Mouse (Mus musculus): ENCODE data around the gene Rbmxl1. TPM values are rescaled to one million over a fixed set of nuclear protein-coding genes. Genes with fewer than 3 reads are reported as not detected.

Gene Rbmxl1
- polyA plus RNA-seq, 1 experiment from 2014 or later = 250 TPM

- H3K4me3 ChIP-seq = no peak overlapping the region
- no peak overlapping the region for H3K4me2 ChIP-seq (replicated peaks)
- no peak overlapping the region for H3K27ac ChIP-seq (replicated peaks)
- no peaks in the 10 kb centered on the region for H3K4me1 ChIP-seq
- no peak overlapping the region for H3K9ac ChIP-seq (replicated peaks)
- no peaks in the 10 kb centered on the region for H3K36me3 ChIP-seq
- no peaks in the 10 kb centered on the region for H3K27me3 ChIP-seq
- WGBS = 92% methylated on average over 2 of the region's 2 CpGs
- no peaks in the 10 kb centered on the region for H3K9me3 ChIP-seq
- no peak for ATAC-seq (replicated peaks)
Observed at GRCm38 (mm10) chr8:78467889-78468288, 40.8 kb downstream of the Rbmxl1 start.

- Histone ChIP-seq H3K9me3 (no peaks in the 10 kb centered on the region), H3K9ac (replicated peaks) (no peak overlapping the region), H3K27me3 (no peaks in the 10 kb centered on the region), H3K4me1 (no peaks in the 10 kb centered on the region), H3K4me2 (replicated peaks) (no peak overlapping the region), H3K4me3 (no peak overlapping the region), H3K36me3 (no peaks in the 10 kb centered on the region), H3K27ac (replicated peaks) (no peak overlapping the region)
- no peak for ATAC-seq (replicated peaks)
- WGBS = 83% methylated on average over 2 of the region's 2 CpGs
Observed at GRCm38 (mm10) chr8:78463941-78464340, 44.8 kb downstream of the Rbmxl1 start.

- Histone ChIP-seq H3K9me3 (no peaks in the 10 kb centered on the region), H3K4me1 (no peaks in the 10 kb centered on the region), H3K36me3 (no peaks in the 10 kb centered on the region), H3K9ac (replicated peaks) (no peak overlapping the region), H3K27ac (replicated peaks) (no peak overlapping the region), H3K4me3 (no peak overlapping the region), H3K27me3 (no peaks in the 10 kb centered on the region), H3K4me2 (replicated peaks) (no peak overlapping the region)
- ATAC-seq (replicated peaks) = no peak
- WGBS = 75% methylated on average over 3 of the region's 3 CpGs
Observed at GRCm38 (mm10) chr8:78456441-78456840, 52.3 kb downstream of the Rbmxl1 start.

Other genes starting within 250 kb of the Rbmxl1 start
- gene Pou4f2, start 72.3 kb downstream of the Rbmxl1 start, polyA plus RNA-seq (2015; fragmentation: Nextera tagmentation; extraction: Ambion mirVana) = 0.09 TPM in 1 of 2 replicates, not detected in the other
- gene Slc10a7, start 448 bp upstream of the Rbmxl1 start, polyA plus RNA-seq (2015; fragmentation: Nextera tagmentation; extraction: Ambion mirVana) = 8.9 and 10.7 TPM in 2 replicates

Measured in forebrain, embryonic 15.5 days (tissue).